Comparison of ENCODE assay signal across 9 mouse cellular contexts in genomic region chr6:124758849-124759232, GRCm38 (mm10). TPM values are rescaled to one million over a fixed set of nuclear protein-coding genes. Genes with fewer than 3 reads are reported as not detected.
A peak's percentile ranks its signal among the peaks of the same experiment; 100 is the strongest.
DNase-seq lines count a peak whose midpoint lies in the region; ATAC-seq and TF ChIP-seq lines count a peak whose summit lies in the region.
"Had no signal": no experiment of that assay in that cellular context is flagged by ENCODE, and none has a peak within 500 bp of the region (broad histone marks: within the 10 kb centered on the region; RNA-seq: fewer than 3 reads in every experiment).

No protein-coding gene starts in this region.

- no peak for TF ChIP-seq RAD21 in MEL (IDR thresholded peaks at IDR 0.05; ENCODE audit: low read depth, low read length)

- peak overlapping the region; percentile 86 for H3K4me2 ChIP-seq in heart, postnatal 0 days (ENCODE audit: low read depth, low read length)

- H3K36me3 ChIP-seq in heart, embryonic 10.5 days = no peaks in the 10 kb centered on the region
- peaks cover 0 to 2% of the 10 kb centered on the region in 2 experiments; a peak in 1 of 4 replicates for H3K36me3 ChIP-seq in MEL (ENCODE audit: control insufficient read depth in 1 of 2, insufficient read depth in 2 of 2, low read length in 2 of 2)
- 0 out of 2 replicates have a peak, but pooled peaks cover under 1% of the 10 kb centered on the region for H3K36me3 ChIP-seq in heart, postnatal 0 days (replicated peaks; ENCODE audit: control insufficient read depth, insufficient read depth, low read length)
- H3K36me3 ChIP-seq in midbrain, embryonic 10.5 days = no peaks in the 10 kb centered on the region

- H3K27ac ChIP-seq in heart, embryonic 10.5 days = peak overlapping the region; percentile 98
- peak overlapping the region; percentile 24; the same call in 1 of the 2 replicates for H3K27ac ChIP-seq in MEL (ENCODE audit: control insufficient read depth, low read depth, low read length)
- H3K27ac ChIP-seq in heart, postnatal 0 days (ENCODE audit: low read depth) = peak overlapping the region; percentile 96
- H3K27ac ChIP-seq in midbrain, embryonic 10.5 days (replicated peaks) = peak overlapping the region; percentile 98

- no peak for TF ChIP-seq EP300 in MEL (IDR thresholded peaks at IDR 0.05; ENCODE audit: low read depth in 1 of 2, low read length in 2 of 2)
- no peak for TF ChIP-seq EP300 in heart, postnatal 0 days (IDR thresholded peaks at IDR 0.05; ENCODE audit: low read depth)

- intact Hi-C loops in heart, postnatal 36 days (cut with DNase I) = loop anchor here (1.0 to 10.0 kb wide), 7 partner anchors 46 to 344 kb away; partner anchors contain the start of genes C1ra, C1rb, Emg1 and Pex5

- H3K4me1 ChIP-seq in heart, embryonic 10.5 days = peaks cover 49% of the 10 kb centered on the region
- peaks cover 2 to 32% of the 10 kb centered on the region in 2 experiments; a peak in 3 of 4 replicates for H3K4me1 ChIP-seq in MEL (ENCODE audit: control insufficient read depth in 1 of 2, insufficient read depth in 2 of 2, low read length in 2 of 2)
- peaks cover 43% of the 10 kb centered on the region for H3K4me1 ChIP-seq in heart, postnatal 0 days (ENCODE audit: control insufficient read depth, insufficient read depth)
- peaks cover 49% of the 10 kb centered on the region for H3K4me1 ChIP-seq in midbrain, embryonic 10.5 days

- TF ChIP-seq POLR2A in MEL (IDR thresholded peaks at IDR 0.05; ENCODE audit: control insufficient read depth in 1 of 2, insufficient read depth in 1 of 2, low read depth in 1 of 2, low read length in 2 of 2, poor library complexity in 1 of 2) = no peak

- DNase-seq in heart, embryonic 10.5 days (ENCODE audit: low spot score) = no peak
- no peak for DNase-seq in heart, postnatal 36 days
- DNase-seq in MEL (ENCODE audit: low read depth, low spot score) = no peak
- no peak for DNase-seq in heart, postnatal 0 days (ENCODE audit: low spot score)
- DNase-seq in midbrain, embryonic 10.5 days (ENCODE audit: low spot score) = no peak
- no peak for DNase-seq in left cerebral cortex, adult 9 months (ENCODE audit: low spot score in 2 of 2)
- no peak for DNase-seq in urinary bladder, postnatal 25 days (ENCODE audit: low spot score)
- no peak for DNase-seq in spleen, adult 18-20 months

- H3K4me3 ChIP-seq in heart, embryonic 10.5 days = peak overlapping the region; percentile 28
- H3K4me3 ChIP-seq in MEL (ENCODE audit: control insufficient read depth in 1 of 2, insufficient read depth in 1 of 2, low read depth in 2 of 2, low read length in 2 of 2) = peak overlapping the region; percentile 31 to 40; a peak in 3 of 4 replicates
- H3K4me3 ChIP-seq in heart, postnatal 0 days (ENCODE audit: low read depth, low read length) = no peak overlapping the region
- peak overlapping the region; percentile 90 for H3K4me3 ChIP-seq in midbrain, embryonic 10.5 days

- ATAC-seq in heart, postnatal 0 days (ENCODE audit: insufficient read depth, low read depth) = no peak

- no peak for TF ChIP-seq CTCF in MEL (IDR thresholded peaks at IDR 0.05 in 2 of 3, conservative IDR thresholded peaks at IDR 0.05 in 1 of 3; ENCODE audit: control insufficient read depth in 1 of 3, insufficient read depth in 1 of 3, low read depth in 2 of 3, low read length in 3 of 3, poor library complexity in 1 of 3, severe bottlenecking in 1 of 3)
- TF ChIP-seq CTCF in heart, postnatal 0 days (IDR thresholded peaks at IDR 0.05; ENCODE audit: low read depth) = no peak

- peak overlapping the region; percentile 71 for H3K9ac ChIP-seq in MEL (ENCODE audit: control insufficient read depth, low read depth, low read length, poor library complexity, severe bottlenecking)
- H3K9ac ChIP-seq in heart, postnatal 0 days (replicated peaks; ENCODE audit: low read depth, low read length) = peak overlapping the region; percentile 38

- peaks cover 25% of the 10 kb centered on the region for H3K27me3 ChIP-seq in heart, embryonic 10.5 days (ENCODE audit: insufficient read depth, poor library complexity, severe bottlenecking)
- H3K27me3 ChIP-seq in MEL (ENCODE audit: control insufficient read depth in 1 of 2, insufficient read depth in 2 of 2, low read length in 2 of 2) = no peaks in the 10 kb centered on the region
- H3K27me3 ChIP-seq in heart, postnatal 0 days (ENCODE audit: control insufficient read depth, insufficient read depth, low read length) = no peaks in the 10 kb centered on the region
- H3K27me3 ChIP-seq in midbrain, embryonic 10.5 days (ENCODE audit: low read depth, poor library complexity, severe bottlenecking) = peaks cover 11% of the 10 kb centered on the region; the same call in 1 of the 2 replicates

- 50% methylated on average over 2 of the region's 2 CpGs for WGBS in heart, embryonic 10.5 days
- 42% methylated on average over 2 of the region's 2 CpGs for WGBS in heart, postnatal 0 days
- WGBS in midbrain, embryonic 10.5 days = 78% methylated on average over 2 of the region's 2 CpGs

- H3K79me2 ChIP-seq in MEL (ENCODE audit: control insufficient read depth, insufficient read depth, low read length, poor library complexity) = peaks cover 14% of the 10 kb centered on the region

- no peaks in the 10 kb centered on the region for H3K9me3 ChIP-seq in heart, embryonic 10.5 days
- no peaks in the 10 kb centered on the region for H3K9me3 ChIP-seq in MEL (replicated peaks; ENCODE audit: insufficient read depth, low read length)
- H3K9me3 ChIP-seq in heart, postnatal 0 days (replicated peaks; ENCODE audit: control insufficient read depth, low read length) = no peaks in the 10 kb centered on the region
- no peaks in the 10 kb centered on the region for H3K9me3 ChIP-seq in midbrain, embryonic 10.5 days (replicated peaks)

TF ChIP-seq in MEL, 35 proteins besides CTCF, POLR2A, EP300 and RAD21:
- no peak for TF ChIP-seq MAFK (IDR thresholded peaks at IDR 0.05; ENCODE audit: borderline replicate concordance, low read depth, low read length)
- TF ChIP-seq MYB (IDR thresholded peaks at IDR 0.05; ENCODE audit: low read depth, low read length) = no peak
- no peak for TF ChIP-seq TAL1 (IDR thresholded peaks at IDR 0.05; ENCODE audit: low read length)
- TF ChIP-seq MXI1 (IDR thresholded peaks at IDR 0.05; ENCODE audit: low read depth, low read length) = no peak
- no peak for TF ChIP-seq GATA1 (IDR thresholded peaks at IDR 0.05; ENCODE audit: low read depth, low read length)
- TF ChIP-seq JUND (IDR thresholded peaks at IDR 0.05; ENCODE audit: low read depth, low read length) = no peak

RNA-seq across cellular contexts. Expression of gene Atn1, which starts 2.5 kb away (rescaled TPM):
- polyA plus RNA-seq in heart, embryonic 10.5 days (2016; fragmentation: Nextera tagmentation; extraction: Ambion mirVana) = 7.4 and 11.4 TPM in 2 replicates
- 10 to 100 TPM; 41.0 to 46.4 TPM for total RNA-seq in heart, postnatal 36 days (2021)
- total RNA-seq in MEL (2012; rRNA removed) = 1.6 and 1.7 TPM in 2 replicates
- 10 to 100 TPM in 1 of 2 experiments, not detected in 1; 43.2 TPM for polyA plus RNA-seq in MEL (2012; ENCODE audit: insufficient read depth in 1 of 2, insufficient read length in 2 of 2, low read depth in 1 of 2, low replicate concordance in 2 of 2, missing spikeins in 1 of 2)
- 7.8 and 8.5 TPM in 2 replicates for total RNA-seq in heart, postnatal 0 days (2014; rRNA removed; ENCODE audit: low replicate concordance)
- 5.4 and 6.0 TPM in 2 replicates for polyA plus RNA-seq in heart, postnatal 0 days (2015; fragmentation: Nextera tagmentation; extraction: Ambion mirVana)
- polyA plus RNA-seq in midbrain, embryonic 10.5 days (2016; fragmentation: Nextera tagmentation; extraction: Ambion mirVana) = 10.2 and 10.5 TPM in 2 replicates

RNA-seq across cellular contexts. Expression of gene Gm45234, which starts 3.0 kb away (rescaled TPM):
- polyA plus RNA-seq in heart, embryonic 10.5 days (2016; fragmentation: Nextera tagmentation; extraction: Ambion mirVana) = not detected in 2 replicates
- total RNA-seq in heart, postnatal 36 days (2021) = under 1 TPM in 1 of 2 experiments, not detected in 1; 0.41 TPM
- total RNA-seq in MEL (2012; rRNA removed) = not detected in 2 replicates
- polyA plus RNA-seq in MEL (2012; ENCODE audit: insufficient read depth in 1 of 2, insufficient read length in 2 of 2, low read depth in 1 of 2, low replicate concordance in 2 of 2, missing spikeins in 1 of 2) = under 1 TPM in 1 of 2 experiments, not detected in 1; 0.15 TPM
- total RNA-seq in heart, postnatal 0 days (2014; rRNA removed; ENCODE audit: low replicate concordance) = not detected in 2 replicates
- not detected in 2 replicates for polyA plus RNA-seq in heart, postnatal 0 days (2015; fragmentation: Nextera tagmentation; extraction: Ambion mirVana)
- polyA plus RNA-seq in midbrain, embryonic 10.5 days (2016; fragmentation: Nextera tagmentation; extraction: Ambion mirVana) = not detected in 2 replicates
- polyA plus RNA-seq: large intestine, adult 2 months had no signal

RNA-seq across cellular contexts. Expression of gene Eno2, which starts 10.6 kb away (rescaled TPM):
- polyA plus RNA-seq in heart, embryonic 10.5 days (2016; fragmentation: Nextera tagmentation; extraction: Ambion mirVana) = 4.5 and 4.8 TPM in 2 replicates
- 1 to 10 TPM; 2.2 to 2.9 TPM for total RNA-seq in heart, postnatal 36 days (2021)
- 3.2 and 5.5 TPM in 2 replicates for total RNA-seq in MEL (2012; rRNA removed)
- polyA plus RNA-seq in MEL (2012; ENCODE audit: insufficient read depth in 1 of 2, insufficient read length in 2 of 2, low read depth in 1 of 2, low replicate concordance in 2 of 2, missing spikeins in 1 of 2) = 10 to 100 TPM in 1 of 2 experiments, not detected in 1; 12.5 TPM
- 1.7 and 4.1 TPM in 2 replicates for total RNA-seq in heart, postnatal 0 days (2014; rRNA removed; ENCODE audit: low replicate concordance)
- polyA plus RNA-seq in heart, postnatal 0 days (2015; fragmentation: Nextera tagmentation; extraction: Ambion mirVana) = 1.3 and 1.5 TPM in 2 replicates
- 4.6 and 6.5 TPM in 2 replicates for polyA plus RNA-seq in midbrain, embryonic 10.5 days (2016; fragmentation: Nextera tagmentation; extraction: Ambion mirVana)

RNA-seq across cellular contexts. Expression of gene Grcc10, which starts 17.7 kb away (rescaled TPM):
- 297 and 301 TPM in 2 replicates for polyA plus RNA-seq in heart, embryonic 10.5 days (2016; fragmentation: Nextera tagmentation; extraction: Ambion mirVana)
- total RNA-seq in heart, postnatal 36 days (2021) = 100 to 1,000 TPM; 285 to 321 TPM
- 41.9 and 57.4 TPM in 2 replicates for total RNA-seq in MEL (2012; rRNA removed)
- polyA plus RNA-seq in MEL (2012; ENCODE audit: insufficient read depth in 1 of 2, insufficient read length in 2 of 2, low read depth in 1 of 2, low replicate concordance in 2 of 2, missing spikeins in 1 of 2) = 10 to 100 TPM in 1 of 2 experiments, not detected in 1; 62.9 TPM
- total RNA-seq in heart, postnatal 0 days (2014; rRNA removed; ENCODE audit: low replicate concordance) = 119 and 153 TPM in 2 replicates
- 492 and 535 TPM in 2 replicates for polyA plus RNA-seq in heart, postnatal 0 days (2015; fragmentation: Nextera tagmentation; extraction: Ambion mirVana)
- polyA plus RNA-seq in midbrain, embryonic 10.5 days (2016; fragmentation: Nextera tagmentation; extraction: Ambion mirVana) = 445 and 490 TPM in 2 replicates

RNA-seq across cellular contexts. Expression of gene Ptpn6, which starts 20.3 kb away (rescaled TPM):
- polyA plus RNA-seq in heart, embryonic 10.5 days (2016; fragmentation: Nextera tagmentation; extraction: Ambion mirVana) = 5.9 and 8.6 TPM in 2 replicates
- 1 to 10 TPM; 2.9 to 4.2 TPM for total RNA-seq in heart, postnatal 36 days (2021)
- total RNA-seq in MEL (2012; rRNA removed) = 74.1 and 91.9 TPM in 2 replicates
- polyA plus RNA-seq in MEL (2012; ENCODE audit: insufficient read depth in 1 of 2, insufficient read length in 2 of 2, low read depth in 1 of 2, low replicate concordance in 2 of 2, missing spikeins in 1 of 2) = 100 to 1,000 TPM in 1 of 2 experiments, not detected in 1; 184 TPM
- 2.4 and 6.3 TPM in 2 replicates for total RNA-seq in heart, postnatal 0 days (2014; rRNA removed; ENCODE audit: low replicate concordance)
- polyA plus RNA-seq in heart, postnatal 0 days (2015; fragmentation: Nextera tagmentation; extraction: Ambion mirVana) = 4.3 and 4.5 TPM in 2 replicates
- polyA plus RNA-seq in midbrain, embryonic 10.5 days (2016; fragmentation: Nextera tagmentation; extraction: Ambion mirVana) = 6.1 and 7.2 TPM in 2 replicates

Comparison
In these comparisons a context has a peak if more than half of its experiments do, and no peak if none do; other contexts are left out.
1. H3K27ac ChIP-seq: peak in every context shown above with its lines; median percentile 98 in heart, embryonic 10.5 days; 98 in midbrain, embryonic 10.5 days; 96 in heart, postnatal 0 days; 24 in MEL.